Mouse (Mus musculus) right cerebral cortex, postnatal 25 days (tissue): ENCODE measurements at regions not wholly inside any gene's neighbourhood (a gene's known extent, or its start where the extent isn't known, plus 50 kb on each side); places are given as distances from the start of the nearest gene placed in this dataset.

Source experiments
- DNase-seq: peaks from one replicate; pipeline ENCODE4 v3.0.0; 2022

GRCm38 (mm10) chr9:84673327-84673726, 639.2 kb upstream of the Gm11114 start:
- DNase-seq, result no peak

GRCm38 (mm10) chr9:84678416-84678815, 634.2 kb upstream of the Gm11114 start:
- no peak for DNase-seq

- DNase-seq, result no peak
Observed at GRCm38 (mm10) chr9:84718615-84719191, 593.9 kb upstream of the Gm11114 start.

GRCm38 (mm10) chr9:84719396-84719795, 593.2 kb upstream of the Gm11114 start:
- DNase-seq, result no peak

- DNase-seq, result no peak
Observed at GRCm38 (mm10) chr9:84720454-84720853, 592.1 kb upstream of the Gm11114 start.

- DNase-seq, result no peak
Observed at GRCm38 (mm10) chr9:84739266-84739665, 573.3 kb upstream of the Gm11114 start.

- DNase-seq, result no peak
Observed at GRCm38 (mm10) chr9:84740336-84740735, 572.2 kb upstream of the Gm11114 start.

GRCm38 (mm10) chr9:84754332-84754731, 558.2 kb upstream of the Gm11114 start:
- DNase-seq, result no peak

GRCm38 (mm10) chr9:84754828-84755227, 557.7 kb upstream of the Gm11114 start:
- no peak for DNase-seq

GRCm38 (mm10) chr9:84774348-84774747, 538.2 kb upstream of the Gm11114 start:
- DNase-seq, result no peak

- DNase-seq, result no peak
Observed at GRCm38 (mm10) chr9:84775190-84775589, 537.4 kb upstream of the Gm11114 start.

GRCm38 (mm10) chr9:84779125-84779524, 533.4 kb upstream of the Gm11114 start:
- DNase-seq, result no peak

- no peak for DNase-seq
Observed at GRCm38 (mm10) chr9:84825768-84826167, 486.8 kb upstream of the Gm11114 start.

GRCm38 (mm10) chr9:84828934-84829333, 483.6 kb upstream of the Gm11114 start:
- DNase-seq, result no peak

- no peak for DNase-seq
Observed at GRCm38 (mm10) chr9:84830639-84831038, 481.9 kb upstream of the Gm11114 start.

GRCm38 (mm10) chr9:84837498-84837897, 475.1 kb upstream of the Gm11114 start:
- no peak for DNase-seq

- no peak for DNase-seq
Observed at GRCm38 (mm10) chr9:84844021-84844420, 468.6 kb upstream of the Gm11114 start.

GRCm38 (mm10) chr9:84861600-84861999, 451.0 kb upstream of the Gm11114 start:
- DNase-seq, result no peak

GRCm38 (mm10) chr9:84863431-84863830, 449.1 kb upstream of the Gm11114 start:
- DNase-seq, result no peak

- no peak for DNase-seq
Observed at GRCm38 (mm10) chr9:84894148-84894547, 418.4 kb upstream of the Gm11114 start.

GRCm38 (mm10) chr9:84896073-84896472, 416.5 kb upstream of the Gm11114 start:
- DNase-seq, result no peak

GRCm38 (mm10) chr9:84900643-84901042, 411.9 kb upstream of the Gm11114 start:
- no peak for DNase-seq

- no peak for DNase-seq
Observed at GRCm38 (mm10) chr9:84906244-84906643, 406.3 kb upstream of the Gm11114 start.

GRCm38 (mm10) chr9:84913321-84913720, 399.3 kb upstream of the Gm11114 start:
- no peak for DNase-seq

GRCm38 (mm10) chr9:84922306-84922705, 390.3 kb upstream of the Gm11114 start:
- no peak for DNase-seq

- no peak for DNase-seq
Observed at GRCm38 (mm10) chr9:84923966-84924365, 388.6 kb upstream of the Gm11114 start.
